Mouse (Mus musculus) neural tube, embryonic 11.5 days (tissue): ENCODE results near the gene Mark1. TPM values are rescaled to one million over a fixed set of nuclear protein-coding genes. Genes with fewer than 3 reads are reported as not detected.
A peak's percentile ranks its signal among the peaks of the same experiment; 100 is the strongest.

Source experiments
- ATAC-seq: fragments of 200-750 bp; cut with Nextera tagmentation; 2 replicates; pipeline ENCODE4 v1.8.0; 2017; ENCODE audit warnings: moderate number of reproducible peaks, mild to moderate bottlenecking, moderate TSS enrichment, moderate library complexity; ENCODE audit not compliant: insufficient read depth, low FRiP score, low TSS enrichment
- DNase-seq: peaks from one replicate; pipeline ENCODE4 v3.0.0-alpha.2; 2015; ENCODE audit warnings: low spot score
- H3K27ac ChIP-seq: fragments of 300-500 bp; sonication (generic); 2 replicates; pipeline ENCODE4 v1.5.1; 2014; ENCODE audit warnings: low read depth, mild to moderate bottlenecking, low read length
- H3K27me3 ChIP-seq: fragments of 300-500 bp; sonication (generic); 2 replicates; pipeline ENCODE4 v1.6.1; 2014; ENCODE audit warnings: mild to moderate bottlenecking, low read length, mixed read lengths; ENCODE audit not compliant: control insufficient read depth, insufficient read depth
- H3K36me3 ChIP-seq: fragments of 300-500 bp; sonication (generic); 2 replicates; pipeline ENCODE4 v1.6.1; 2014; ENCODE audit warnings: mild to moderate bottlenecking, low read length, moderate library complexity, mixed read lengths; ENCODE audit not compliant: control insufficient read depth, insufficient read depth
- H3K4me1 ChIP-seq: fragments of 300-500 bp; sonication (generic); 2 replicates; pipeline ENCODE4 v1.6.1; 2014; ENCODE audit warnings: low read length, mixed read lengths; ENCODE audit not compliant: control insufficient read depth, insufficient read depth
- H3K4me2 ChIP-seq: fragments of 300-500 bp; sonication (generic); 2 replicates; pipeline ENCODE4 v1.6.1; 2014; ENCODE audit warnings: low read depth, mild to moderate bottlenecking, moderate library complexity
- H3K4me3 ChIP-seq: fragments of 300-500 bp; sonication (generic); 2 replicates; pipeline ENCODE4 v1.5.1; 2014; ENCODE audit warnings: low read depth, low read length
- H3K9ac ChIP-seq: fragments of 300-500 bp; sonication (generic); 2 replicates; pipeline ENCODE4 v1.6.1; 2014; ENCODE audit warnings: mild to moderate bottlenecking, low read length
- H3K9me3 ChIP-seq: fragments of 300-500 bp; sonication (generic); 2 replicates; pipeline ENCODE4 v1.6.1; 2016; ENCODE audit warnings: low read length; ENCODE audit not compliant: control insufficient read depth
- WGBS: fragments of 180-500 bp; shearing (Covaris S2); extraction: QIAGEN DNeasy Blood & Tissue Kit; methylation state at CpG from one replicate; pipeline ENCODE4 v1.1.7; 2014; 5-methylcytosine and 5-hydroxymethylcytosine counted together
- polyA plus RNA-seq: library from polyadenylated mRNA; unstranded; fragments of >200 nt; fragmentation: Nextera tagmentation; extraction: Ambion mirVana; gene quantifications from 2 replicates; pipeline ENCODE4 v1.2.1, GENCODE M21; 2014

Gene Mark1
- polyA plus RNA-seq, 1 experiment from 2014 or later, result 7.1 TPM

DNA sequence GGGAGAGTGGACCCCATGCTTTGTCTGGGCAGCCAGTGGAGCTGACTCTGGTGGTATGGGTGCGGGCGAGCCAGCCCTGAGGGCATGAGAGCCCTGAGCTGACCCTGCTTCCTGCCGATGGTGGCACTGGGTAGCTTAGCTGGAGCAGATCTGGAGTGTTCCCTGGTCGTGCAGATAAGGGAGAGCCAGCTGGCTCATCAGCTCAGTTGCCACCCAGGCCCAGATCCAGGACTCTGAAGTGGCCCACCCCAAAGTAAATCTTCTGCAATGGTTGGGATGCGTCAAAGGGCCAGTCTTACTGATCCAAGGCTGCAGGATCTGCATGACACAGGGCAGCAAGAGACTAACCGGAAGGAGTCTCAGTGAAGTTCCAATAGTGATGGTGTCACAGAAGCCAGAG, 109.9 kb downstream of the Mark1 start:
- Histone ChIP-seq H3K4me1 (no peaks in the 10 kb centered on the region), H3K9me3 (no peaks in the 10 kb centered on the region)
- no peak for ATAC-seq

DNA sequence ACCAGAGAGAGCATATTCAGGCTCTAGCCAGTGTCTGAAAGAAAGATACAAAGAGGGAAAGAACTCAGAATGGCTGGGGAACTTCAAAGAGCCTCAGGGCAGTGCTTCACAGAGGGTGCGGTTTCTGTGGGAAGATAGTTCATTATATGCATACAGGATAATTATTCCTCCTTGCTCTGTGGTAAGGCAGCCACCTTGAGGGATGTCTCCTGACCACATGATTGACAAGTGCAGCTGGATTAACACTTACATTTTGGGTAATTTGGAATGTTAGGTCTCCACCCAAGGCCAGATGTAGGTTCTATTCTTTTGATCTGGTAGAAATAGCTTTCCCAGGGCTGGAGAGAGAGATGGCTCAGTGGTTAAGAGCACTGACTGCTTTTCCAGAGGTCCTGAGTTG, 113.2 kb downstream of the Mark1 start:
- no peaks in the 10 kb centered on the region for H3K36me3 ChIP-seq
- DNase-seq (no peak), ATAC-seq (no peak)
- no peak overlapping the region for H3K4me3 ChIP-seq
- H3K4me1 ChIP-seq, result 0 out of 2 replicates have a peak, but pooled peaks cover 3% of the 10 kb centered on the region
- H3K9ac ChIP-seq, result no peak overlapping the region
- peaks cover 26% of the 10 kb centered on the region for H3K27me3 ChIP-seq
- WGBS, result 60% methylated on average over 1 of the region's 1 CpGs
- no peak overlapping the region for H3K27ac ChIP-seq
- no peak overlapping the region for H3K4me2 ChIP-seq
- no peaks in the 10 kb centered on the region for H3K9me3 ChIP-seq

More for the DNA sequence above, 109.9 kb downstream of the Mark1 start:
- no peak overlapping the region for H3K27ac ChIP-seq
- WGBS, result 85% methylated on average over 6 of the region's 6 CpGs
- no peak for DNase-seq
- no peak overlapping the region for H3K9ac ChIP-seq
- no peaks in the 10 kb centered on the region for H3K27me3 ChIP-seq
- no peak overlapping the region for H3K4me2 ChIP-seq
- H3K4me3 ChIP-seq, result no peak overlapping the region
- H3K36me3 ChIP-seq, result no peaks in the 10 kb centered on the region

DNA sequence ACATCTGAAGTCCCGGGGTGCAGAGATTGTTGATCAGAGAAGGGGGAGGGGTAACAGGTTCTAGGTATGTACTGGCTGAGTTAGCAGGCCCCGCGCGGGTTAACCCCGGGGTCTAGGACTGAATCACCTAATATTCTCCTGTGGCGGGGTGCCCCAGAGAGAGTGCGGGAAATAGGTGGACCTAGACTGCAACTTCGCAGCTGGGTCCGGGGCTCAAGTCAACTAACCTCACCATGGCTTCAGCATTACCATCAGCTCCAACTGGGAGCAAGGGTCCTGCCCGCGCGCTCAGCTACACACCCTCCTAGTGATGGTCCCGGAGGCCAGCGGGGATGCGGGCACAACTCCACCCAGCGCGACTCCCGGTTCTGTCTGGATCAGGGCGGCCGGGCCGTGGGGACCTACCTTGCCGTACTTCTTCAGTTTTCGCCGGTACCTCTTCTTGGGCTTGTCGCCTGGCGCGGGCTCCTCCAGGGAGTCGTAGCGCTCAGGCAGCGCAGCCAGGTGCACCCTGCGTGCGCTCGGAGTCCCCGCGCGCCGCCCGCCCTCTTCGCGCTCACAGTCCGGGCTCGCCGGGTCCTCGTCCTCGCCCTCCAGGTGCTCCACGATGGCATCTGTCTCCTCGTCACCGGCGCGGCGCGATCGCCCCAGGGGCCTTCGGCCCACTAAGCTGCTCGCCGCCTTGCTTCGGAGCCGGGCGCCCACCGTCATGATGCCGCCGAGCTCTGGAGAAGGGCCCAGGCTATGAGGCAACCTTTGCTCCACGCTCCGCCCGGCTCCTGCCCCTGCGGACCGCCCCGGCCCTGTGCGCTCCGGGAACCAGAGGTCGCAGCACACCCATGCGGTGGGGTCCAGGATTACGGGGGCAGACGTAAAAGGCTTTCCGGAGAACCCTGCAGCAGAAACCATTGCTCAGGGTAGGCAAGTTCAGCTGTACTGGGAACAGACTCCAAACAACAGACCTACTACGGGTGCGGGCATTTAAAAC, 116.8 kb downstream of the Mark1 start, which contains the start of gene C130074G19Rik:
TSS of gene C130074G19Rik (minus strand) at position 938 of the 988 bp plus-strand sequence.
- Histone ChIP-seq H3K9ac (peak within 1 kb of the TSS; percentile 45; the same call in 1 of the 2 replicates), H3K36me3 (no peaks in the 10 kb centered on the region), H3K27me3 (peaks cover 27% of the 10 kb centered on the region), H3K9me3 (no peaks in the 10 kb centered on the region), H3K27ac (no peak within 1 kb of the TSS), H3K4me2 (peak within 1 kb of the TSS; percentile 81), H3K4me1 (0 out of 2 replicates have a peak, but pooled peaks cover 3% of the 10 kb centered on the region), H3K4me3 (peak within 1 kb of the TSS; percentile 43)
- WGBS, result 2% methylated on average over 77 of the region's 77 CpGs
- DNase-seq, result peak; percentile 61
- ATAC-seq, result 0 out of 2 replicates have a peak, but pooled peaks have one; percentile 38

DNA sequence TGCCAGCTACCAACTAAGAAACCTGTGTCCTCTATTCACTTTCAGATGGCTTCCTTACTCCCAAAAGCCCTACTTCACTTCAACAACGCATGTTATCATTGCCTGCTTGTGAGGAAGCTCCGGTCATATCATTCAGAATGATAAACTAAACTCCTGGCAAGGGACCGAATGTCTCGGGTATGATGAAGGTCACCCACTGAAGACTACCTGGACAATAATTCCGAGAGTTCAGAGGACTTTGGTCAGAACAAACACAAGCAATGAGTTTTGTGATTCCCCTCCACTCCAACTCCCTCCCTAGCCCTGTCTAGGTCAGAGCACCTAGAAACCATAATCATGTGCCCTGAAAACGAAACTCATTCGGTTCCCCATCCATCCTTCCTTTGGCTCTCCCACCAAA, 117.5 kb downstream of the Mark1 start:
- no peak overlapping the region for H3K9ac ChIP-seq
- no peaks in the 10 kb centered on the region for H3K9me3 ChIP-seq
- no peaks in the 10 kb centered on the region for H3K36me3 ChIP-seq
- H3K4me3 ChIP-seq, result peak overlapping the region; percentile 43
- no peak overlapping the region for H3K27ac ChIP-seq
- ATAC-seq (no peak), DNase-seq (no peak)
- H3K4me2 ChIP-seq, result no peak overlapping the region; the same call in 1 of the 2 replicates
- 65% methylated on average over 7 of the region's 7 CpGs for WGBS
- peaks cover 27% of the 10 kb centered on the region for H3K27me3 ChIP-seq
- H3K4me1 ChIP-seq, result 0 out of 2 replicates have a peak, but pooled peaks cover 3% of the 10 kb centered on the region

DNA sequence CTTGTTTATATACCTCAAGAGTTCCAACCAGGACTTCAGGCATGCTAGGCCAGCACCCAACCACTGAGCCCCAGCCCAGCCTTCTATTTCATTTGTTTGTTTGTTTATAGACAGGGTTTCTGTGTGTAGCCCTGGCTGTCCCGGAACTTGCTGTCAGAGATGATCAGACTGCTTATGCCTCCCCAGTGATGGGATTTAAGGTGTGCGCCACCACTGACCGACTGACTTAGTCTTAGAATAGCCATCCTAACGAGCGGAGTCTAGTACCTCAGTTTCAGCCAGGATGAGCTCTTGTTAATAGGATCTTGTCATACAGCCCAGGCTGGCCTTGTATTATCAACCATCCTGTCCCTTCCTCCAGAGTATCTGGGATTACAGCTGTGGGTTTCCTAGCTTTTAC, 118.2 kb downstream of the Mark1 start:
- peaks cover 27% of the 10 kb centered on the region for H3K27me3 ChIP-seq
- H3K4me3 ChIP-seq, result no peak overlapping the region
- H3K36me3 ChIP-seq, result no peaks in the 10 kb centered on the region
- no peak overlapping the region for H3K9ac ChIP-seq
- H3K9me3 ChIP-seq, result no peaks in the 10 kb centered on the region
- DNase-seq (no peak), ATAC-seq (no peak)
- no peak overlapping the region for H3K27ac ChIP-seq
- 0 out of 2 replicates have a peak, but pooled peaks cover 3% of the 10 kb centered on the region for H3K4me1 ChIP-seq
- H3K4me2 ChIP-seq, result no peak overlapping the region
- 91% methylated on average over 5 of the region's 5 CpGs for WGBS

DNA sequence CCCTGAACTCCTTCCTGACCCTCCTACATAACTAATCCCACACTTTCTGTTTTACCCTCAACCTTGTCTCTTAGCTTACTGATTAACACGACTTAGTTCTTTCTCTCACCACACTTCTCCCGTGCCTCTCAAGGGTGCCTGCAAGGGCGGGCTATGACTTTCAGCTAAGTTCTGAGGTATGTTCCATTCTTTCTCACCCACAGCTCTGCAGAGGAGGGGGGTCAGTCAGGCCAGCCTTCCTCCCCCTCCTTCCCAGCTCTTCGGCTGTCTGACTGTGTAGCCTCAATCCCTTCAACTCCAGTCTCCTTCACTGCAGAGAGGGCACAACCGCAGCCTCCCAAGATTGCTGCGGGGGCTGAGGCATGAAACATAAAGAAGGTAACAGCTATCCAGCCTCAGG, 120.5 kb downstream of the Mark1 start:
- Histone ChIP-seq H3K9ac (no peak overlapping the region), H3K4me3 (no peak overlapping the region), H3K9me3 (no peaks in the 10 kb centered on the region), H3K27ac (no peak overlapping the region), H3K36me3 (no peaks in the 10 kb centered on the region), H3K4me1 (0 out of 2 replicates have a peak, but pooled peaks cover 3% of the 10 kb centered on the region), H3K4me2 (no peak overlapping the region), H3K27me3 (peaks cover 27% of the 10 kb centered on the region)
- ATAC-seq (no peak), DNase-seq (no peak)
- WGBS, result 75% methylated on average over 6 of the region's 6 CpGs

GRCm38 (mm10) chr1:184877306-184877705, 122.1 kb downstream of the Mark1 start:
- no peaks in the 10 kb centered on the region for H3K36me3 ChIP-seq
- 85% methylated on average over 2 of the region's 2 CpGs for WGBS
- H3K9ac ChIP-seq, result no peak overlapping the region
- no peak overlapping the region for H3K4me2 ChIP-seq
- H3K4me3 ChIP-seq, result no peak overlapping the region
- DNase-seq (no peak), ATAC-seq (no peak)
- H3K27me3 ChIP-seq, result peaks cover 12% of the 10 kb centered on the region
- no peaks in the 10 kb centered on the region for H3K9me3 ChIP-seq
- no peak overlapping the region for H3K27ac ChIP-seq
- H3K4me1 ChIP-seq, result no peaks in the 10 kb centered on the region

GRCm38 (mm10) chr1:184873910-184874309, 125.5 kb downstream of the Mark1 start:
- H3K27me3 ChIP-seq, result no peaks in the 10 kb centered on the region
- no peaks in the 10 kb centered on the region for H3K4me1 ChIP-seq
- 81% methylated on average over 11 of the region's 11 CpGs for WGBS
- no peak overlapping the region for H3K9ac ChIP-seq
- no peak overlapping the region for H3K4me2 ChIP-seq
- H3K27ac ChIP-seq, result no peak overlapping the region
- H3K36me3 ChIP-seq, result no peaks in the 10 kb centered on the region
- H3K9me3 ChIP-seq, result no peaks in the 10 kb centered on the region
- no peak for DNase-seq
- H3K4me3 ChIP-seq, result no peak overlapping the region
- no peak for ATAC-seq
